Mouse (Mus musculus): Measurements from ENCODE around the gene Emb. TPM values are rescaled to one million over a fixed set of nuclear protein-coding genes. Genes with fewer than 3 reads are reported as not detected.

Gene Emb
- polyA plus RNA-seq, 1 experiment from 2014 or later: 17.2 TPM

- Histone ChIP-seq H3K4me3 (ENCODE audit: low read length) (no peak overlapping the region), H3K36me3 (ENCODE audit: control insufficient read depth, insufficient read depth, low read length) (no peaks in the 10 kb centered on the region), H3K9me3 (ENCODE audit: control insufficient read depth, low read length) (no peaks in the 10 kb centered on the region), H3K4me2 (ENCODE audit: low read length) (no peak overlapping the region), H3K9ac (ENCODE audit: low read depth, low read length) (no peak overlapping the region), H3K4me1 (ENCODE audit: control insufficient read depth, insufficient read depth, low read depth, low read length) (no peaks in the 10 kb centered on the region), H3K27ac (ENCODE audit: low read depth, low read length) (no peak overlapping the region), H3K27me3 (replicated peaks; ENCODE audit: control insufficient read depth, insufficient read depth, low read length) (no peaks in the 10 kb centered on the region)
- WGBS: 55% methylated on average over 7 of the region's 7 CpGs
- no peak for ATAC-seq
Observed at GRCm38 (mm10) chr13:117234486-117234885, 26.1 kb downstream of the Emb start.

DNA sequence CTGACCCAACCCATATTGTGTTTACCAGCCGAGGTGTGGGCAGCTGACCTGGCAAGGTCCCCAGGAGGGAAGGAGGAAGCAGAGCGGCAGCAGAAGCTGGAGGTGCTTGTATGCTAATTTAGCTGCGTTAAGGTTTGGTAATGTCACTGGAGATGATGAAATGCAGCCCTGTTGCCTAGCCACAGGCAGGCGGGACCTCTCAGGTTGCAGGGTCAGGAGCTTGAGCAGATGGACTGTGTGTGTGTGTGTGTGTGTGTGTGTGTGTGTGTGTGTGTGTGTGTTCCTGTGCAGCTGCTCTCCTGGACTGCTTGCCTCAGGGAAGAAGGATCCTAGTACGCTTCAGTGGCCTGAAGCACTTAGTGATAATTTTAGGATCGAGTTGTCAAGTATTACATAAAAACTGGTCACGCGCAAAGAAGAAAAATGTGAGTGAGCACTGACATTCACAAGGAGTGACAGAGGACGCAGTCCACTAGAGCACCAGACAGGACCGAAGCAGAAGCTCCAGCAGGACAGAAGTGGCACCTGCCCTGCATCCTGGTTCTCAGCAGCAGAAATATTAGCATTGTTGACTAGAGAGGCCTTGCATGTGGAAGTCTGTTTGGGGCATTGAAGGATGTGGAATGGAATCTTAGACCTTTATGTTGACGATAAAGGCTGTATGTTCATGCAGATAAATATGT lies 27.3 kb downstream of the Emb start:
- peak; percentile 84 for ATAC-seq
- H3K27ac ChIP-seq (ENCODE audit: low read depth, low read length): no peak overlapping the region
- 43% methylated on average over 11 of the region's 11 CpGs for WGBS
- no peaks in the 10 kb centered on the region for H3K9me3 ChIP-seq (ENCODE audit: control insufficient read depth, low read length)
- H3K4me2 ChIP-seq (ENCODE audit: low read length): no peak overlapping the region
- H3K36me3 ChIP-seq (ENCODE audit: control insufficient read depth, insufficient read depth, low read length): no peaks in the 10 kb centered on the region
- no peak overlapping the region for H3K9ac ChIP-seq (ENCODE audit: low read depth, low read length)
- no peak overlapping the region for H3K4me3 ChIP-seq (ENCODE audit: low read length)
- no peaks in the 10 kb centered on the region for H3K4me1 ChIP-seq (ENCODE audit: control insufficient read depth, insufficient read depth, low read depth, low read length)
- H3K27me3 ChIP-seq (replicated peaks; ENCODE audit: control insufficient read depth, insufficient read depth, low read length): no peaks in the 10 kb centered on the region

DNA sequence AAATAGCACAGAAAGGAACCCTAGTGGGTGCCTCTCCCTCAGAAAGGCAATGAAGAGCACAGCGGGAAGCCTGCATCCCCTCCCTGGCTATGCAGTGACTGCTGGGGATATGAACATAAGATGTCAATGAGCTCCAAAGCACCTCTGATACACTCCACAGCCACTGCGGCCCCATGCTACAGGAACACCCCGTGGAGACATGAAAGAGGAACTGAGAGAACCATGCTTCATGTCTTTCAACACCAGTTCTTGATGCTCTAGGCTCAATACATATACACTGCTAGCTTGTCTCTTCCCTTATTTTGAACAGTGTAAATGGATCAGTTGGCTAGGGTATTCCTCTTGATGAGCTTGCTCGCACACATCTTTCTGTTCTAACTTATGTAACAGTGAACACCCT lies 28.8 kb downstream of the Emb start:
- 84% methylated on average over 4 of the region's 4 CpGs for WGBS
- Histone ChIP-seq H3K4me1 (ENCODE audit: control insufficient read depth, insufficient read depth, low read depth, low read length) (no peaks in the 10 kb centered on the region), H3K9ac (ENCODE audit: low read depth, low read length) (no peak overlapping the region), H3K36me3 (ENCODE audit: control insufficient read depth, insufficient read depth, low read length) (no peaks in the 10 kb centered on the region), H3K4me3 (ENCODE audit: low read length) (no peak overlapping the region), H3K9me3 (ENCODE audit: control insufficient read depth, low read length) (no peaks in the 10 kb centered on the region), H3K4me2 (ENCODE audit: low read length) (no peak overlapping the region), H3K27ac (ENCODE audit: low read depth, low read length) (no peak overlapping the region), H3K27me3 (replicated peaks; ENCODE audit: control insufficient read depth, insufficient read depth, low read length) (no peaks in the 10 kb centered on the region)
- ATAC-seq: no peak; the same call in 1 of the 2 replicates

GRCm38 (mm10) chr13:117242063-117242462 lies 33.7 kb downstream of the Emb start:
- Histone ChIP-seq H3K9ac (ENCODE audit: low read depth, low read length) (no peak overlapping the region), H3K27me3 (replicated peaks; ENCODE audit: control insufficient read depth, insufficient read depth, low read length) (no peaks in the 10 kb centered on the region), H3K27ac (ENCODE audit: low read depth, low read length) (no peak overlapping the region), H3K4me2 (ENCODE audit: low read length) (no peak overlapping the region), H3K4me3 (ENCODE audit: low read length) (no peak overlapping the region), H3K36me3 (ENCODE audit: control insufficient read depth, insufficient read depth, low read length) (no peaks in the 10 kb centered on the region), H3K9me3 (ENCODE audit: control insufficient read depth, low read length) (no peaks in the 10 kb centered on the region), H3K4me1 (ENCODE audit: control insufficient read depth, insufficient read depth, low read depth, low read length) (no peaks in the 10 kb centered on the region)
- ATAC-seq: no peak
- 92% methylated on average over 3 of the region's 3 CpGs for WGBS

GRCm38 (mm10) chr13:117242621-117243020 lies 34.3 kb downstream of the Emb start:
- Histone ChIP-seq H3K27ac (ENCODE audit: low read depth, low read length) (no peak overlapping the region), H3K4me3 (ENCODE audit: low read length) (no peak overlapping the region), H3K27me3 (replicated peaks; ENCODE audit: control insufficient read depth, insufficient read depth, low read length) (no peaks in the 10 kb centered on the region), H3K36me3 (ENCODE audit: control insufficient read depth, insufficient read depth, low read length) (no peaks in the 10 kb centered on the region), H3K4me2 (ENCODE audit: low read length) (no peak overlapping the region), H3K9me3 (ENCODE audit: control insufficient read depth, low read length) (no peaks in the 10 kb centered on the region), H3K9ac (ENCODE audit: low read depth, low read length) (no peak overlapping the region), H3K4me1 (ENCODE audit: control insufficient read depth, insufficient read depth, low read depth, low read length) (no peaks in the 10 kb centered on the region)
- 92% methylated on average over 5 of the region's 5 CpGs for WGBS
- no peak for ATAC-seq

GRCm38 (mm10) chr13:117260704-117261103 lies 52.4 kb downstream of the Emb start:
- Histone ChIP-seq H3K27me3 (replicated peaks; ENCODE audit: control insufficient read depth, insufficient read depth, low read length) (no peaks in the 10 kb centered on the region), H3K4me3 (ENCODE audit: low read length) (no peak overlapping the region), H3K36me3 (ENCODE audit: control insufficient read depth, insufficient read depth, low read length) (no peaks in the 10 kb centered on the region), H3K27ac (ENCODE audit: low read depth, low read length) (no peak overlapping the region), H3K9ac (ENCODE audit: low read depth, low read length) (no peak overlapping the region), H3K4me1 (ENCODE audit: control insufficient read depth, insufficient read depth, low read depth, low read length) (no peaks in the 10 kb centered on the region), H3K9me3 (ENCODE audit: control insufficient read depth, low read length) (no peaks in the 10 kb centered on the region), H3K4me2 (ENCODE audit: low read length) (no peak overlapping the region)
- 93% methylated on average over 4 of the region's 4 CpGs for WGBS
- no peak for ATAC-seq

GRCm38 (mm10) chr13:117266156-117266555 lies 57.8 kb downstream of the Emb start:
- 67% methylated on average over 2 of the region's 2 CpGs for WGBS
- no peak for ATAC-seq
- H3K27me3 ChIP-seq (replicated peaks; ENCODE audit: control insufficient read depth, insufficient read depth, low read length): no peaks in the 10 kb centered on the region
- H3K4me1 ChIP-seq (ENCODE audit: control insufficient read depth, insufficient read depth, low read depth, low read length): no peaks in the 10 kb centered on the region
- no peak overlapping the region for H3K4me3 ChIP-seq (ENCODE audit: low read length)
- H3K27ac ChIP-seq (ENCODE audit: low read depth, low read length): no peak overlapping the region
- no peak overlapping the region for H3K4me2 ChIP-seq (ENCODE audit: low read length)
- H3K9ac ChIP-seq (ENCODE audit: low read depth, low read length): no peak overlapping the region
- H3K36me3 ChIP-seq (ENCODE audit: control insufficient read depth, insufficient read depth, low read length): no peaks in the 10 kb centered on the region
- H3K9me3 ChIP-seq (ENCODE audit: control insufficient read depth, low read length): no peaks in the 10 kb centered on the region

GRCm38 (mm10) chr13:117267963-117268362 lies 59.6 kb downstream of the Emb start:
- no peak overlapping the region for H3K4me2 ChIP-seq (ENCODE audit: low read length)
- H3K27ac ChIP-seq (ENCODE audit: low read depth, low read length): no peak overlapping the region
- no peak overlapping the region for H3K9ac ChIP-seq (ENCODE audit: low read depth, low read length)
- H3K36me3 ChIP-seq (ENCODE audit: control insufficient read depth, insufficient read depth, low read length): no peaks in the 10 kb centered on the region
- H3K4me1 ChIP-seq (ENCODE audit: control insufficient read depth, insufficient read depth, low read depth, low read length): no peaks in the 10 kb centered on the region
- no peaks in the 10 kb centered on the region for H3K9me3 ChIP-seq (ENCODE audit: control insufficient read depth, low read length)
- no peaks in the 10 kb centered on the region for H3K27me3 ChIP-seq (replicated peaks; ENCODE audit: control insufficient read depth, insufficient read depth, low read length)
- ATAC-seq: no peak
- H3K4me3 ChIP-seq (ENCODE audit: low read length): no peak overlapping the region
- WGBS: 90% methylated on average over 14 of the region's 14 CpGs

- Histone ChIP-seq H3K27me3 (replicated peaks; ENCODE audit: control insufficient read depth, insufficient read depth, low read length) (no peaks in the 10 kb centered on the region), H3K4me1 (ENCODE audit: control insufficient read depth, insufficient read depth, low read depth, low read length) (no peaks in the 10 kb centered on the region), H3K4me3 (ENCODE audit: low read length) (no peak overlapping the region), H3K27ac (ENCODE audit: low read depth, low read length) (no peak overlapping the region), H3K36me3 (ENCODE audit: control insufficient read depth, insufficient read depth, low read length) (no peaks in the 10 kb centered on the region), H3K9me3 (ENCODE audit: control insufficient read depth, low read length) (no peaks in the 10 kb centered on the region), H3K9ac (ENCODE audit: low read depth, low read length) (no peak overlapping the region), H3K4me2 (ENCODE audit: low read length) (no peak overlapping the region)
- no peak for ATAC-seq
- 87% methylated on average over 4 of the region's 4 CpGs for WGBS
Observed at GRCm38 (mm10) chr13:117284036-117284435, 75.7 kb downstream of the Emb start.
